Mouse (Mus musculus) liver, adult 2 months (tissue): ENCODE measurements around the gene Zfp566. TPM values are rescaled to one million over a fixed set of nuclear protein-coding genes. Genes with fewer than 3 reads are reported as not detected.
A peak's percentile ranks its signal among the peaks of the same experiment; 100 is the strongest.
"Not testable (repeated sequence)": the region's sequence is repeated elsewhere in the genome, so short reads cannot be mapped to it uniquely, and the experiment has no call there.

ENCODE experiments used
- DNase-seq: peaks from one replicate; pipeline ENCODE4 v3.0.0-alpha.2; 2011; ENCODE audit warnings: low read depth, low spot score; ENCODE audit errors: extremely low read depth
- H3K27ac ChIP-seq: fragments of 200-500 bp; replicated peaks from 2 replicates; pipeline ENCODE4 v1.5.1; 2012; ENCODE audit warnings: low read depth, mild to moderate bottlenecking, control low read depth, inconsistent platforms, low read length; ENCODE audit not compliant: insufficient read depth
- H3K27me3 ChIP-seq: fragments of 200-500 bp; 2 replicates; pipeline ENCODE4 v1.6.1; 2012; ENCODE audit warnings: mild to moderate bottlenecking, moderate library complexity, low read length, inconsistent platforms; ENCODE audit not compliant: control insufficient read depth, insufficient read depth
- H3K36me3 ChIP-seq: fragments of 200-500 bp; 2 replicates; pipeline ENCODE4 v1.6.1; 2012; ENCODE audit warnings: low read length, inconsistent platforms; ENCODE audit not compliant: control insufficient read depth, insufficient read depth
- H3K4me1 ChIP-seq: fragments of 200-500 bp; 2 replicates; pipeline ENCODE4 v1.6.1; 2011; ENCODE audit warnings: low read length; ENCODE audit not compliant: control insufficient read depth, insufficient read depth
- H3K4me3 ChIP-seq: fragments of 200-500 bp; 2 replicates; pipeline ENCODE4 v1.5.1; 2011; ENCODE audit warnings: low read depth, mild to moderate bottlenecking, control low read depth, low read length, moderate library complexity; ENCODE audit not compliant: insufficient read depth
- H3K79me2 ChIP-seq: fragments of 200-500 bp; 2 replicates; pipeline ENCODE4 v1.6.1; 2012; ENCODE audit warnings: inconsistent platforms, mild to moderate bottlenecking, low read length, moderate library complexity; ENCODE audit not compliant: control insufficient read depth, insufficient read depth
- H3K9ac ChIP-seq: fragments of 200-500 bp; 2 replicates; pipeline ENCODE4 v1.6.1; 2012; ENCODE audit warnings: low read depth, mild to moderate bottlenecking, control low read depth, inconsistent platforms, low read length
- CTCF ChIP-seq: fragments of 200-500 bp; IDR thresholded peaks from 2 replicates; pipeline ENCODE4 v1.5.1; 2011; ENCODE audit warnings: low read depth, low read length, control low read depth
- POLR2A ChIP-seq: fragments of 200-500 bp; IDR thresholded peaks from 2 replicates; pipeline ENCODE4 v1.6.1; 2011; ENCODE audit warnings: low read length, control low read depth; ENCODE audit not compliant: insufficient read depth; ENCODE audit errors: extremely low read depth
- WGBS: fragments of 180-500 bp; shearing (Covaris S2); methylation state at CpG from one replicate; pipeline ENCODE4 v1.1.7; 2018; 5-methylcytosine and 5-hydroxymethylcytosine counted together
- polyA plus RNA-seq: library from polyadenylated mRNA; depleted of rRNA; stranded (reverse); fragments of >200 nt; gene quantifications from 2 replicates; pipeline ENCODE4 v1.2.3, GENCODE M21; 2012
- total RNA-seq: library from RNA; depleted of rRNA; stranded (reverse); fragments of >200 nt; gene quantifications from 2 replicates; pipeline ENCODE4 v1.2.3, GENCODE M21; 2014

Gene Zfp566
- total and polyA plus RNA-seq, 2 experiments, result 0.37 to 0.56 TPM

DNA sequence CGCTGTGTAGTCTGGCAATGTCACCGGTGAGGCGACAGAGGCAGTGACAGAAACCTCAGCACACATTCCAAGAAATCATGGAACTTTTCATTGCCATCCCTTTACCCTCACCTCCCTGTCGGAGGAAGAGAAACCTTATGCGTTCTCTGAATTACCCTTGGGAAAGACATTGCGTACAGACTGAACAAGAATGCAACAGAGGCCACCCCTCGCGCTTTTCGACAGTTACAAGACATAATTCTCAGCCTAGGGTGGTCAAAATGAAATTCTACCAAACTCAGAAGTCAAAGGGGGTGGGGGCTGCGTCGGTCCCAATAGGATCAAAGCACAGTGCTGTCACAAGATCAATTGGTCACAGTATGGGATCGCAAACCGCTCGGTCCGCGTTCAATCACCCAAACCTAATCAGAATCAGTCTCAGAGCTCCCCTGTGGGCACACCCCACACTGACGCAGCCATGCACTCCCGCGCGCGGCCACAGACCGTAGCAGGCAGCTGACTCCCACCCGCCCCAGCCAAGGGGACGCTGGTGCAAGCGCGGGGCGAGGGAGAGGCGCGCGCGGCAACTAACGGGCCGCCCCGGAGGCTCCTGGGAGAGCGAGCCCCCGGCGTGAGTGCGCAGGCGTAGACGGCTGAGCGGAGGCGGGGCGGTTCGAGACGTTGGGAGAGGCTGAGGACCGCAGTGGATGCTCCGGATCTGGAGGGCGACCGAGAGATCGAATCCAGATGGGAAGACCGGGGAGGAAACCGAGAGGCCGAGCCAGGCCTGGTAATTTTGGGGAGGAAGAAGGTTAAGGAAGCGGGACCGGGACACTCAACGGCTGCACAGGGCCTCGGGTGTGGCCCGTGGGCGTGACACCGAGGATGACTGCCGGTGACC, 31.2 kb upstream of the Zfp566 start, which contains the start of gene Zfp382:
Gene Zfp382 (plus strand): TSS at position 635 of the 880 bp plus-strand sequence.
- 0 out of 2 replicates have a peak, but pooled peaks have one; percentile 33 for TF ChIP-seq POLR2A
- no peak for TF ChIP-seq CTCF
- peak; percentile 29 for DNase-seq

DNA sequence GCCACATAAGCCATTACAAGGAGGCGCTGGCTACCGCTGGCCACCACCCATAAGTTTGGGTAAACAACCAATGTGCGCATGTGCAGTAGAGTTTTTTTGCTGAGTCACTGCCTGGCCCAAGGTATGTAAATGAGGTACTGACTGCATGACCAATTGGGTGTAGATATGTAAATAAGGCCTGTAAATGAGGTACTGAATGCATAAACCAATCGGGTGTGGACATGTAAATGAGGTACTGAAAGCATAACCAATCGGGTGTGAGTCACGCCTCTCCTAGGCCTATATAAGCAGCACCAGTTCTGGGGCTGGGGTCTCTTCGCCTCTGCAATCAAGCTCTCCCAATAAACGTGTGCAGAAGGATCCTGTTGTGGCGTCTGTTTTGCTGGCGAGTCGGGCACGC, 27.6 kb upstream of the Zfp566 start:
- H3K4me3 ChIP-seq, H3K36me3 ChIP-seq, DNase-seq, H3K27ac ChIP-seq, H3K9ac ChIP-seq, H3K79me2 ChIP-seq, H3K4me1 ChIP-seq, H3K27me3 ChIP-seq: not testable (repeated sequence)
- 96% methylated on average over 12 of the region's 12 CpGs for WGBS

More for the DNA sequence above, 31.2 kb upstream of the Zfp566 start, which contains the start of gene Zfp382:
- Histone ChIP-seq H3K4me3 (peak within 1 kb of the TSS; percentile 87), H3K79me2 (no peaks in the 10 kb centered on the region), H3K36me3 (no peaks in the 10 kb centered on the region), H3K4me1 (peaks cover 4% of the 10 kb centered on the region), H3K27me3 (no peaks in the 10 kb centered on the region), H3K27ac (no peak within 1 kb of the TSS), H3K9ac (peak within 1 kb of the TSS; percentile 90)
- WGBS, result under 1% methylated on average over 61 of the region's 61 CpGs

DNA sequence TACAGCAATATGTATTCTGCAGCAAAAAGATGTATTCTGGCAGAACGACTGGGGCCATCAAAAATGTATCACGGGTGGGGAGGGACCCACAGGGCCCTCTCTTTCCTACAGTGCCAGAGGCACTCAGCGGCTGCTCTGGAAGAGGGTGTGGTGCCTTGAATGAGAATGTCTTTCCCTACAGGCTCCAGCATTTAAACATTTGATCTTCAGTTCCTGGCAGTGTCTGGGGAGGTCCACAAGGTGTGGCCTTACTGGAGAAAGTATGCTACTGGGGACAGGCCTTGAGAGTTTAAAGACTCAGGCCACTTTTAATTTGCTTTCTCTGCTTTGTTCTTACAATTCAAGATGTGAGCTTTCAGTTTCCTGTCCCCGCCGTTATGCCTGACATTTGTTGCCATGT, 25.7 kb upstream of the Zfp566 start:
- H3K36me3 ChIP-seq, result no peaks in the 10 kb centered on the region
- WGBS, result 96% methylated on average over 5 of the region's 5 CpGs
- 0 out of 2 replicates have a peak, but pooled peaks cover 3% of the 10 kb centered on the region for H3K27me3 ChIP-seq
- H3K9ac ChIP-seq, result no peak overlapping the region
- H3K27ac ChIP-seq, result no peak overlapping the region
- peaks cover under 1% of the 10 kb centered on the region; the same call in 1 of the 2 replicates for H3K4me1 ChIP-seq
- no peak for TF ChIP-seq CTCF
- H3K79me2 ChIP-seq, result no peaks in the 10 kb centered on the region
- no peak for DNase-seq
- H3K4me3 ChIP-seq, result no peak overlapping the region

DNA sequence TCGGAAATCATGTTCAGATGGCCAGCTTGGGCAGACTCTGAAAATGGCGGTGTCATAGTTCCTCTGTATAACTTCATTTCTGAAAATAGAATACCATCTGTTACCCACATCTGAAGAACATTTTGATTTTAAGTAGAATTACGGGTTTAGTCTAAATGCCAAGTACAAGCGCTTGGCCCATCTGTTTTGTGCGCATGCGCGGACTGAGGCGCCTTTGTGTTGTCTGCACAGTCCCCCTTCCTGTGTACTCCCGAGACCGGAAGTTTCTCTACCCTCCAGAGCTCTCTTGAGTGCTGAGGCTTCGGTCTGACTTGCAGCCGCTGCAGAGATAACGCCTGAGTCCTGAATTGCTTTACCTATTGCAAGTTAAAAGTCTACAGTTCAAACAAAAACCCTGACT, 9.0 kb upstream of the Zfp566 start:
- WGBS, result 89% methylated on average over 13 of the region's 13 CpGs
- H3K36me3 ChIP-seq, result peaks cover 35% of the 10 kb centered on the region
- no peak overlapping the region for H3K9ac ChIP-seq
- no peaks in the 10 kb centered on the region for H3K27me3 ChIP-seq
- H3K4me3 ChIP-seq, result no peak overlapping the region
- H3K27ac ChIP-seq, result no peak overlapping the region
- H3K4me1 ChIP-seq, result peaks cover 4% of the 10 kb centered on the region; the same call in 1 of the 2 replicates
- no peak for DNase-seq
- H3K79me2 ChIP-seq, result peaks cover 12% of the 10 kb centered on the region; the same call in 1 of the 2 replicates
- TF ChIP-seq CTCF (no peak), POLR2A (no peak)

DNA sequence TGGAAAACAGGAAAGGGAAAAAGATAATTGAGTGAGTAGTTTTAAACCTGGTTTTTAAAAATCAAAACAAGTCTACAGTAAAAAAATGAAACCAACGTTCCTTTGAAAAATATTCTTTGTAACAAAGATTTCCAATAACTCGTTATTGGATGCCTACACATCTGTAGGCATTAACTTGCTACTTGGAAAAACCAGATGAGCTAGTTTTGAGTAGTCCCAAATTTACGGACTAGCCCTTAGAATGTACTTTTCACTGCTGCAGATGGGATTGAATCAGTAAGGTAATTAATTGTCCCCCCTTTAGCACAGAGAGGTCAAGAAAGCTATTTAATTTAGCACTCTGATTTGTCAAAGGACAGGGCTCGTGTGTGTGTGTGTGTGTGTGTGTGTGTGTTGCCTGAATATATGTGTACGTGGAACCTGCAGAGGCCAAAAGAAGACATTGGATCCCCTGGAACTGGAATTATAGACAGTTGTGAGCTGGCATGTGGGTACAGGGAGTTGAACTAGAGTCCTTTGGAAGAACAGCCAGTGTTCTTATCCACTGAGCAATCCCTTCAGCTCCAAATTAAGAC, 5.3 kb upstream of the Zfp566 start:
- Histone ChIP-seq H3K9ac (no peak overlapping the region; the same call in 1 of the 2 replicates), H3K4me3 (peak overlapping the region; percentile 72; the same call in 1 of the 2 replicates)

More for the DNA sequence above, 5.3 kb upstream of the Zfp566 start:
- H3K27ac ChIP-seq, result no peak overlapping the region
- WGBS, result 4% methylated on average over 5 of the region's 5 CpGs
- peaks cover 12% of the 10 kb centered on the region; the same call in 1 of the 2 replicates for H3K79me2 ChIP-seq
- H3K27me3 ChIP-seq, result no peaks in the 10 kb centered on the region
- peak; percentile 19 for DNase-seq
- peaks cover 7% of the 10 kb centered on the region; the same call in 1 of the 2 replicates for H3K4me1 ChIP-seq
- TF ChIP-seq POLR2A, result no peak
- no peak for TF ChIP-seq CTCF
- peaks cover 9% of the 10 kb centered on the region; the same call in 1 of the 2 replicates for H3K36me3 ChIP-seq
